Mouse (Mus musculus): ENCODE results near the gene Acsl6. TPM values are rescaled to one million over a fixed set of nuclear protein-coding genes. Genes with fewer than 3 reads are reported as not detected.
A peak's percentile ranks its signal among the peaks of the same experiment; 100 is the strongest.
"Not testable (repeated sequence)": the region's sequence is repeated elsewhere in the genome, so short reads cannot be mapped to it uniquely, and the experiment has no call there.

Gene Acsl6
- 100 to 1,000 TPM; 196 to 210 TPM for total RNA-seq (2021)

DNA sequence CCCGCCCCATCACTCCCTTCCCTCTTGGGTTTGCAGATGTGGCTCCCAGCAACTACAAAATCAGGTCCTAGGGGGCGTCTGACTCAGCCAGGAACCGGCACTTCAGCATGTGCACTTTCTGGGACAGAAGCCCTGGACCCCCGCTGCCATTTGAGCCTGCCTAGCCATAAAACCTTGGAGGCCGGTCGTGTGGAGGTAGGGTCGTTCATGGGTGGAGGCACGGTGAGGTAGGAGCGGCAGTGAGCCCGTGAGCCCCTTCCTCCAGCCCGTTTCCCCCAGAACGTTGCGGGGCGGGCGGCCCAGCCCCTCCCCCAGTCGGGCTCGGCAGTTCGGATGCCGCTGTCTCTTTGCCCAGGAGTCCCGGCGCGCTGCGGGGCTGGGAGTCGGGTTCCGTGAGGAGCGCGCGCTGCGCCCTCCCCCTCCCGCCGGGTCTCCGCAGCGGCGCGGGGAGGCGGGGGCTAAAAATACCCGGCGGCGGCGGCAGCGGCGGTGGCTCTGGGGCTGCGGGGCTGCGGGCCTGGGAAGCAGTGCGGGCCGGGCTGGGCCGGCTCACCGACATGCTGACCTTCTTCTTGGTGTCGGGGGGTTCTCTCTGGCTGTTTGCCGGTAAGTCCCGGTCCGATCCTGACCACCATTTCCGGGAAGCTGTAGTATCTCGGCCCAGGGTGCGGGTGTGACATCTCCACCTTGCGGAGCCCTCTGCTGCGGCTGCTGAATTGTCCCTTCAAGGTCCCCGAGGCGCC lies at the start of gene Acsl6:
Gene Acsl6 (plus strand): TSS at position 71 of the 743 bp plus-strand sequence.
- intact Hi-C loops (cut with DNase I): no loop called here
- DNase-seq (ENCODE audit: low spot score in 2 of 2): peak; percentile 59 to 68

GRCm38 (mm10) chr11:54254114-54254513 lies 49.5 kb upstream of the Acsl6 start:
- intact Hi-C loops (cut with DNase I): no loop called here
- DNase-seq (ENCODE audit: low spot score in 2 of 2): peak in 1 of 2 experiments; percentile 11

GRCm38 (mm10) chr11:54256624-54257376 lies 46.8 kb upstream of the Acsl6 start:
- intact Hi-C loops (cut with DNase I): loop anchor here (1.0 to 2.0 kb wide), 2 partner anchors 111 to 254 kb away; no protein-coding TSS in a partner anchor
- DNase-seq (ENCODE audit: low spot score in 2 of 2): peak; percentile 58 to 75

DNA sequence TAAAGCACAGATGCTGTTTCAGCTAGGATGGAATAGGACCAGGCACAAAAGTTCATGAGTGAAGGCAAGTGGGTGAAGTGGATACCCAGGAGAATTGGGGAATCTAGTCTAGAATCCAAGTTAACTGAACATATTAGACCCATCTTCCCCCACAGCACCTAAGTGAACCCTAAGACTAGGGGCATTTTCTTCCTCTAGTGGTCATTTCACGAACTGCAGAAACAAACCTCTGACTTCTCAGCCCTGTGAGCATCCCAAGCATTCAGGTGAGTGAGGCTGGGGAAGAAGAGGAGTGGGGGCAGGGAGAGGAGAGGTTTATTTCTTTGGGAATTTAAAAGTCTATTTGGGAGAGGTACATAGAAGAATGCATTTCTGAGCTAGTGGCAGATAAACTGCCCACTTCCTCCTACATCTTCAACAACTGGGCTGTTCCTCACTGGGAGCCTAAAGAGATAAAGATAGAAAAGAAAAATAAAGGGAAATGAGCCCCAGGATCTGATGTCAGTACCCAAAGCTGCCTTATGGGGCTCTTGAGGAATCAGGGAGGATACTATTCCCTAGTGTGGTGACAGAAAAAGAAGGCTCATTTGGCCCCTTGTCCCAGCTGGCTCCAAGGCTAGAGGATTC lies 40.1 kb upstream of the Acsl6 start:
- intact Hi-C loops (cut with DNase I): no loop called here
- no peak for DNase-seq (ENCODE audit: low spot score in 2 of 2)

DNA sequence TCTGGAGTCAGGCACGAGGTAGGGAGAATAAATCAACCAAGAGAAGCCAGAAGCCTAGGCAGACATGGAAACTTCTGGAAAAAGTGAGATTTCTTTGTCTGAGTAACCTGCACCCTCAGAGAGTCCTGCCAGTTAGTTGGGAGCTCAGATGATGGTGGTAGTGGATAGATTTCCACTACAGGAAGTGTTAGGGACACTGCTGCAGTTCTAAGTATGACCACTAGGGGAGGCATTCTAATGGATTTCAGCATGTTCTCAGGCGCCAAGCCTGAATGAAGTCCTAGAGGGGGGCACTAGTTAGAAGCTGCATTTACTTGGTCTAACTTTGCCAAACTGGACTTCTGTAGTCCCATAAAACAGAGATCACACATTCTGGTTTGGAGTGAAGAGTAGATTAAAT lies 39.1 kb upstream of the Acsl6 start:
- intact Hi-C loops (cut with DNase I): no loop called here
- DNase-seq (ENCODE audit: low spot score in 2 of 2): peak; percentile 29 to 47

DNA sequence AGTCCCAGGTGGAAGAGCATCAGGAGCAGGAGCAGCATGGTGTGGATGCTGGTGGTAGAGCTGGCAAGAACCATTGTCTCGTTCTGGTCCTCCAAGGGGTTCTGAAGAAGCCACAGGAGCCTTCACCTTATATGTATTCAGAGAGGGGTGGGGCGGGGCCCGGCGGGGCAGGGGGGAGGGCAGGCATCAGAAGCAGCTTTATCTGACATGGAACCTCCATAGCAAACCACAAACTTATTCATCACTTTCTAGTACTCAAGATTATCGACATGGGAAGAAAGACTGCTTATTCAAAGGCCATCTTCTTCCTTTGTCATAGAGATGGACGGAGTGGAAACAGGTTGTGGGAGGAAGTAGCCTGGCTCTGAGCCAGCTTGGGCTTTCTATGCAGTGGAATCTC lies 36.4 kb upstream of the Acsl6 start, which contains the start of gene Il3:
Gene Il3 (minus strand): TSS at position 101 of the 400 bp plus-strand sequence.
- no peak for DNase-seq (ENCODE audit: low spot score in 2 of 2)
- intact Hi-C loops (cut with DNase I): no loop called here

- peak in 1 of 2 experiments; percentile 69 for DNase-seq (ENCODE audit: low spot score in 2 of 2)
- intact Hi-C loops (cut with DNase I): no loop called here
Measured at GRCm38 (mm10) chr11:54269191-54269896, 34.3 kb upstream of the Acsl6 start.

- intact Hi-C loops (cut with DNase I): no loop called here
- DNase-seq (ENCODE audit: low spot score in 2 of 2): no peak
Measured at GRCm38 (mm10) chr11:54271437-54271949, 32.1 kb upstream of the Acsl6 start.

GRCm38 (mm10) chr11:54287821-54288453 lies 15.7 kb upstream of the Acsl6 start:
- DNase-seq (ENCODE audit: low spot score in 2 of 2): no peak
- intact Hi-C loops (cut with DNase I): no loop called here

GRCm38 (mm10) chr11:54292163-54292562 lies 11.4 kb upstream of the Acsl6 start:
- intact Hi-C loops (cut with DNase I): no loop called here
- DNase-seq (ENCODE audit: low spot score in 2 of 2): no peak

DNA sequence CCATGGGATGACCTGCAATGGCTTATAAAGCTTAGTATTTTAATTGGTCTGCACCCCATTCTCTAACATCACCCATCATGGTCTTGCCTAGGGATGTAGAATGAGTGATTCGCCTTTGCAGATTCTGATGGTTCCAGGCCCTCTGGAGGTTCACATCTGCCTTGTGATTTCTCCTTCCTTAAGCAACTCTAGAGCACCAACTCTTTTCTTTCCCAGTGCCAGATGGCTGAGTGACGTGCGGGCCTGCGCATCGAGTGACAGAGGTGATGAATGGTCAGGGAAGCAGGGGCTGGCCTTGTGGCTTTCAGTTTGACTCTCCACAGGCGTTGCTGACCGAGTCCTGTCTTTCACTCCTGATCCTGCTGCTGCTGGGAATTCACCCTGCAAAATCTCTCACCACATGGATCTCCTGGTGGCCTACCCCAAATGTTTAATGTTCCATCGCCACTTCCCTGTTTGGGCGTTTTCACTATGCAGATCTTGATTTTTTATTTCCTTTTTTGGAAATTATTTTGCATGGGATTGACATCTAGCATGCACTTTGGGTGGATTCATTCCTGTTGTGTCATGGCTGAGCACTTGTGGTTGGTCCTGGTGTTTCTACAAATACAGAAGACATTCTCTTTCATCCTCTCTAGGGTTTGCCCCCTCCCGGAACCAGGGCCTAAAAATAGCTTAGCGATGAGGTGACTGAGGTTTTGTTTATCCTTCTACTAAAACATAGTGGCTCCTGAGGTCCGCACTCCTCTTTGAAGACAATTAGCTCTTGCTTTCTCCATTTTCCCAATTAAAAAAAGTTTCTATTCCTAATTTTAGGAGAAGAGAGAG lies 9.4 kb upstream of the Acsl6 start:
- intact Hi-C loops (cut with DNase I): no loop called here
- no peak for DNase-seq (ENCODE audit: low spot score in 2 of 2)

DNA sequence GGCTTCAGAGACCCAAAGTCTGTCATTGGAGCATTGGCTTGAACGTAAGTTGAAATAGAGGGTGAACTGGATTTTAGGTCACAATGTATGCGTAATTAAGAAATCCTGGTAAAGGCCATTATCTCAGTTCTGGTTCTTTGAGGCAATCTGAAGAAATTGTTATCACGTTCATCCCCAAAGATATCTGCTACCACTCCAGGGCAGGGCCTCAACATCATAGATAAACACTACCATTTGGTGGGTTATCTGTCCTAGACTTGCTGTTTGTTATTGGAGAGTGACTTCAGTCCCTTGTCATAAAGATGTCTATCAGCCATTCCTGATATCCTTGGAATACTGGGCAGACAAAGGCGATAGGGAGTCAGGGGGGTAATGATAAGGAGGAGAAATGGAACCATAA lies 7.6 kb upstream of the Acsl6 start:
- intact Hi-C loops (cut with DNase I): no loop called here
- DNase-seq (ENCODE audit: low spot score in 2 of 2): no peak

DNA sequence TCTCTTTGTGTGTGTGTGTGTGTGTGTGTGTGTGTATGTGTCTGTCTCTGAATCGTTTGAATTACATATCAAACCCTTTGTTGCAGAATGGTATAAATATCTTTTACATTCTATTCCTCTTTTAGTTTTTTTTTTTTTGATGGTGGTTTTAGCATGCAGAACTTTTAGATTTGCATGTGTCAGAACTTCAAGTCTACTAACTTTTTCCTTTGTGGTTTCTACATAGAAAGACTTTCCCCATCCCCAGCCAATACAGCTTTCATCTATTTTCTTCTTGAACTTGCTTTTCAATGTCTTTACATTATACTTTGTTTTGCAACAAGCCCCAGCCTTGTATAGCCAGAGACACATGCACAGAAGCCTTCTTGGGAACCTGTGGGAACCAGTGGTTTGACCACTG lies 6.9 kb upstream of the Acsl6 start:
- DNase-seq (ENCODE audit: low spot score in 2 of 2): no peak

GRCm38 (mm10) chr11:54297471-54297870 lies 6.1 kb upstream of the Acsl6 start:
- intact Hi-C loops (cut with DNase I); DNase-seq (ENCODE audit: low spot score in 2 of 2): not testable (repeated sequence)

More for the DNA sequence above, 6.9 kb upstream of the Acsl6 start:
- intact Hi-C loops (cut with DNase I): no loop called here

DNA sequence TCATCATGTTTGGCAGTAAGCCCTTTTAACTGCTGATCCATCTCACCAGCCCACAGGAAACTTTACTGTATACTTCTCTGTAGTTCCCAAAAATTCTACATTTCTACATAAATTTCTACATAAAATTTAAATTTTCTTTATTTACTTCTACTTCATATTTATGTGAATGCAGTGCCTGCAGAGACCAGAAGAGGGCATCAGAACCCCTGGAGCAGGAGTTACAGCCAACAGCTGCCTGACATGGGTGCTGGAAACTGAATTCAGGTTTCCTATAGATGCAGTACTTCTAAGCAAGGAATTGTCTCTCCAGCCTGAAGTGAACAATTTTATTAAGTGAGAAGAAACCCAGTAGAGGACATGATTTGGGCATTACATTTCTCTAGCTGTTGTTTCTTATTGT lies 4.8 kb upstream of the Acsl6 start:
- no peak for DNase-seq (ENCODE audit: low spot score in 2 of 2)
- intact Hi-C loops (cut with DNase I): no loop called here

- peak; percentile 45 to 80 for DNase-seq (ENCODE audit: low spot score in 2 of 2)
- intact Hi-C loops (cut with DNase I): no loop called here
Measured at GRCm38 (mm10) chr11:54301994-54302393, 1.6 kb upstream of the Acsl6 start.

- intact Hi-C loops (cut with DNase I): no loop called here
- DNase-seq (ENCODE audit: low spot score in 2 of 2): no peak
Measured at GRCm38 (mm10) chr11:54302606-54303005, 992 bp upstream of the Acsl6 start.

- DNase-seq (ENCODE audit: low spot score in 2 of 2): no peak
- intact Hi-C loops (cut with DNase I): no loop called here
Measured at GRCm38 (mm10) chr11:54303076-54303727, 396 bp upstream of the Acsl6 start.

All from left cerebral cortex, postnatal 25 days (tissue).